Mouse (Mus musculus) thymus, postnatal 36 days (tissue): ENCODE results near the gene Akr1c19.
"Not testable (repeated sequence)": the region's sequence is repeated elsewhere in the genome, so short reads cannot be mapped to it uniquely, and the experiment has no call there.

Experiments
- DNase-seq, 2 experiments: peaks; one replicate each; pipeline ENCODE4 v3.0.0; 2022; ENCODE audit warnings: mixed read lengths in 2 of 2

Gene Akr1c19

GRCm38 (mm10) chr13:4228441-4228840 lies at the start of gene Akr1c19:
Gene Akr1c19, plus strand, starts transcription at chr13:4228700.
- no peak for DNase-seq

GRCm38 (mm10) chr13:4181321-4181720 lies 47.2 kb upstream of the Akr1c19 start:
- not testable (repeated sequence) for DNase-seq

DNA sequence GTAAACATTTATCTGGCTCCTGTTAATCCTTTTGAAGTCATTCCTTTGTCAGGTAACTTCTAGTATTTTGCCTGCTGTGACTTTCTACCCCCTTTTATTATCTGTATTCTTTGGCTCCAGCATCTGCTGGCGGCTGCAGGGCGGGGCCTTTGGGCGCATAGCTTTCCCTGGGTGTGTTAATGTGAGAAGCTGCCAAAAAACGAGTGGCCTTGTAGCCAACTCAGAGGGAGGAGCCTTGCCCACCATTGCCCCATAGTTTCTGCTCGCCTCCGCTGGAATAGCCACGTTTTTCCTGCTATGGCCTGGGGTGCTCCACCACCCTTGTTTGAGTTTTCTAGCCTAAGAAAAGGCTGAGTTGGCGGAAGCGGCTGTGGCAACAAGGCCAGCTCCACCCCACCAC lies 45.4 kb upstream of the Akr1c19 start:
- no peak for DNase-seq

GRCm38 (mm10) chr13:4186641-4187411 lies 41.7 kb upstream of the Akr1c19 start:
- not testable (repeated sequence) for DNase-seq

DNA sequence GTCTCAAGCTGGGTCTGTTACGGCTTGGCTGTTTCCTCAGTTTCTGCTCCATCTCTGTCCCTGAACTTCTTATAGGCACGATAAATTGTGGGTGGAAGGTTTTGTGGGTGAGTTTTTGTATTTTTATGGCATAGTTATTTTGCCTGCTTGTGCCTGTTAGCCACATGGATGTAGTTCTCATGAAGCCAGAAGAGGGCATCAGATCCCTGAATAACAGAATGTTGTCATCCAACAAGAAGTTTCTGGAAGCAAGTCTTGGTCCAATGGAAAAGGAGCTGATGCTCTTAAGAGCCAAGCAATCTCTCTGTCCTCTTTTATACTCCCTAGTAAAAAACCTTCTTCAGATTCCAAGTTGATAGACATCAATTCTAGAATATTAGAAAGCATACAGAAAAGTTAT lies 40.3 kb upstream of the Akr1c19 start:
- no peak for DNase-seq

DNA sequence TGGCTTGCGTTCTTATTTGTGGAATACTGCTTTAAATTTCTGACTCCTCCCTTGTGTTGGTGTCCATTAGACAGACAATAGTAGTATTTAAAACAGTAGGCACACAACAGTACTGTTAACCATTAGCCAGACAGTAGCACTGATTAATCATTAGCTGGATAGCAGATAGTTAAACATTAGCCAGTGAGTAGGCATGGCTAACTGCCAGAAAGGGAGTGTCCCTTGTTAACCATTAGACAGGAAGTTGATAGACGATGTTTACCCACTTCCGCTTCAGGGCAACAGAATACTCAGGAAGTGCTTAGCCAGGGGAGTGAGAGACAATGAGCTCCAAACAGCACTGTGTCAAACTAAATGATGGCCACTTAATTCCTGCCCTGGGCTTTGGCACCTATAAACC lies 37.6 kb upstream of the Akr1c19 start, which contains the start of gene Akr1c13:
Gene Akr1c13, plus strand, starts transcription at position 247 of the 400 bp plus-strand sequence.
- no peak for DNase-seq

- no peak for DNase-seq
Observed at GRCm38 (mm10) chr13:4192511-4192910, 36.0 kb upstream of the Akr1c19 start.

- no peak for DNase-seq
Observed at GRCm38 (mm10) chr13:4206147-4206903, 22.2 kb upstream of the Akr1c19 start.

GRCm38 (mm10) chr13:4211560-4212299 lies 16.8 kb upstream of the Akr1c19 start:
- DNase-seq: no peak

DNA sequence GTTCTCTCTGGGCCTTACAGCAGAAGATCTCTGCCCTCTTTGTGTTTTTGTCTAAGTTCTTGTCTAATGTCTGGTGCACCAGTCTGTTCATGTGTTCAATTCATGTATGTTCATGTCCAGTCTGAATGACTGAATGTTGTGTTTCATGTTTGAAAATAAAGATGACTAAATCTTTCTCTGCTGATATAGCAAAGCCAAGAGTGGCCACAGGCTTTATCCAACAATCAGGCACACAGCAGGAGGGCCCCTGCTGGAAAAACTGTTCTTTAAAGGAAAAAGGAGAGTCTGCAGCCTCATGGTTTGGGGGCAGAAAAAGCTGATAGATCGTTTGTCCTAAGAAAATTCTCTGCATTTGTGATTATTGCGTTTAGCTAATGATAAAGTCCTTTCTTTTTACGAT lies 16.2 kb upstream of the Akr1c19 start:
- DNase-seq: no peak

DNA sequence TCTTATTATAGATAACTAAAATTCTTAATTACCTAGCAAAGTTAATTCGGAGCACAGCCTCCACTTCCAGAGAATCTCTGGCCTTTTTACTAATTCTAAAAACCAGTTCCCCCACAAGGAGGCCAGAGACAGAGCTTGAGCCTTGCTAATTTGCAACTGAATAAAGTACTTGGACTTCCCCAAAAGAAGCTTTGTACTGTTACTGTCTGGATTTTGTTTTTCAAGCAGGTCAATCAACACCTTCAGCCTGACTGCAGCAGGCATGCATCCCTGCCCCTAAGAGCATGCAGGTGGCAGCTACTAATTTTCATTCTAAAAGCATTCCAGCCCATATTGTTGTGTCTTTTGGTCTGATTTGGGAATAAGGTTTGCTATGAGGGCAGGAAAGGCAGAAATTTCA lies 13.0 kb upstream of the Akr1c19 start:
- DNase-seq: not testable (repeated sequence)

GRCm38 (mm10) chr13:4230841-4231623 lies 2.5 kb downstream of the Akr1c19 start:
- DNase-seq: no peak

- no peak for DNase-seq
Observed at GRCm38 (mm10) chr13:4233135-4233534, 4.6 kb downstream of the Akr1c19 start.

- no peak for DNase-seq
Observed at GRCm38 (mm10) chr13:4233536-4234172, 5.2 kb downstream of the Akr1c19 start.

GRCm38 (mm10) chr13:4244861-4245559 lies 16.5 kb downstream of the Akr1c19 start:
- no peak for DNase-seq

DNA sequence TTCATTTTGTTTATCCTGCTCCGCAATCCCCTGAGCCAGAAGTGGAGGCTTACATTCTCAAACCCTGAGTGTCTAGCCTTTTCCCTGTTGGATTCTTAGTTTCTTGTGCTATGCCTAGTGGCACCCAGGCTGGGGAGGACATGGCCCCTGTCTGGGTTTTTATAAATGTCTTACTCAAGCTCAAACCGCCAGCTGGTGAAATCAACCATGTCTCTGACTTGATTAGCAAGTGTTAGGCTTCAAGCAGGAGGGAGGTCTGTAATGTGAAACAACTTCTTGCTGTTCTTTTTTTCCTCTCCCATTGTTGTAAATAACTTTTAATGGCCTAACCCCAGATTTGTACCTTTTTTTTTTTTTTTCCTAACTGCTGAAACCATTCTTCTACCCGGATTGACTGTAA lies 20.8 kb downstream of the Akr1c19 start:
- no peak for DNase-seq

GRCm38 (mm10) chr13:4256894-4257293 lies 28.4 kb downstream of the Akr1c19 start:
- DNase-seq: not testable (repeated sequence)

DNA sequence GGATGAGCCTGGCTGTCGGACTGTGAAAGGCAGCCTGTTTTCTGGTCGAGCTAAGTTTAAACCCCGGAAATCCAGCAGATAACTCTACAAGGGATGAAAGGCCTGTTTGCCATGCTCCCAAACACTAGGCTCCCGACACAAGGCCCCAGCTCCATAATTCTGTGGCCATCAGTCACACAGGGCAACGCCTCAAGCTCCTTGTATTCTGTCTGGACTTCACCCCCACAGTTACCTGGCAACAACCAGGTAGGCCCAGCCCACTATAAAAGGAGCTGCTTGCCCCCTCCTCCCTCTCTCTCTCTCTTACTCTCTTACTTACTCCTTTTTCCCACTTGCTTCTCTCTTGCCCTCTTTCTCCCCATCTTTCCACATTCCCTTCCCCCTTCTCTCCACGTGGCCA lies 28.8 kb downstream of the Akr1c19 start:
- DNase-seq: no peak

DNA sequence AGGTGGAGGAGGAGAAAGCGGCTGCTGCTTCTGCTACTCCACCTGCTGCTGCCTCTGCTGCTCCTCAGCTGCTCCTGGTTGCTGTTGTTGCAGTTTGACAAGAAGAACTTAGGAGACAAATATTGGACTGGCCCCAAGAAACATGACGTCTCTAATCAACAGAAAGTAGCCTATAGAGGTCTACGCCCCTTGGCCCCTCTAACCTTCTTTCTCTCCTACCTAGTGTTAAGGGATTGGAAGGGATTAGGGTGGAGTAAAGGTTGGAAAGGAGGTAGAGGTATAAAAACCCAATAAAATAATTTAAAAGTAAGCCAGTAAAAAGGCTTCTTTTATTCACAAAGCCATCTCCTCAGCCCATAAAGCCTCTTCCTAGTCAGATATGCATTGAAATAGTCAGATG lies 36.1 kb downstream of the Akr1c19 start:
- DNase-seq: no peak

DNA sequence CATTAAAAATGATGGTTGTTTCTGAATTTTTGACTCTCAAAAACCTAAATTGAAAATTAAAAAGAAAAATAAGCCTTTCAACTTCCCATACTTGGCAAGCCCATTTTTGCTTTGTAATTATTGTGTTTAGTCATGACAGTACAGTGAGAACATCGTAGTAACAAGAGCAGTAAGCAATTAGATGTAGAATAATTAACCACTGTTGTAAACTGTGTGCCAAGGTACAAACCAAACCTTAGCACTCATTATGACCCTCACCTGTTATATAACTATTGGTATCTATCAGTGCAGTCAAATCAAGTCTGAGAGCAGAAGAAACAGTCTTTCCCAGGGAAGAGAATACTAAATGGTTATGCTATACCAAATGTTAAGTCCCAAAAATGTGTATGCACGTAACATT lies 36.5 kb downstream of the Akr1c19 start:
- no peak for DNase-seq

DNA sequence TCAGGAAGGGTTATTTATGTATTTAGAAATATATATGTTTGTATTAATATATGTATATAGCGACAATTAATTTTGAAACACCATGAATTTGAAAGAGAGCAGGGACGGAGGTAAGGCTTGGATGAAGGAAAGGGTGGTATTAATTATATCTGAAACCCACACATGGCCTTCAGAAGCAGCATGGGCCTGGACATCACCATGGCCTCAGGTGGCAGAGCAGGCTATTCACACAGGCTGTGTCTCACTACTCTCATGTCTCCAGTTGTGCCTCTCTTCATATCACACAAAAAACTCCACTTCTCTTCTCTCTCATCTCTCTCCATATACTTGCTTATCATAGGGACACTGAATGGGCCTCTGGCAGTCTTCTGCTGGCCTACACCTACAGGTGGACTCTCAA lies 37.0 kb downstream of the Akr1c19 start:
- not testable (repeated sequence) for DNase-seq
